Mouse (Mus musculus) embryonic facial prominence, embryonic 15.5 days (tissue): ENCODE data around the gene Taz. TPM values are rescaled to one million over a fixed set of nuclear protein-coding genes. Genes with fewer than 3 reads are reported as not detected.
A peak's percentile ranks its signal among the peaks of the same experiment; 100 is the strongest.

ENCODE experiments used
- ATAC-seq: fragments of 200-750 bp; cut with Nextera tagmentation; 2 replicates; pipeline ENCODE4 v1.8.0; 2017; ENCODE audit warnings: low read depth, moderate TSS enrichment; ENCODE audit not compliant: insufficient number of reproducible peaks, low FRiP score, low TSS enrichment
- H3K27ac ChIP-seq: fragments of 300-500 bp; sonication (generic); replicated peaks from 2 replicates; pipeline ENCODE4 v1.5.1; 2015; ENCODE audit warnings: mild to moderate bottlenecking, inconsistent platforms
- H3K27me3 ChIP-seq: fragments of 300-500 bp; sonication (generic); 2 replicates; pipeline ENCODE4 v1.6.1; 2015; ENCODE audit warnings: inconsistent platforms
- H3K36me3 ChIP-seq: fragments of 300-500 bp; sonication (generic); 2 replicates; pipeline ENCODE4 v1.6.1; 2015; ENCODE audit warnings: mild to moderate bottlenecking, inconsistent platforms
- H3K4me1 ChIP-seq: fragments of 300-500 bp; sonication (generic); 2 replicates; pipeline ENCODE4 v1.6.1; 2015; ENCODE audit warnings: inconsistent platforms
- H3K4me2 ChIP-seq: fragments of 300-500 bp; sonication (generic); replicated peaks from 2 replicates; pipeline ENCODE4 v1.6.1; 2015; ENCODE audit warnings: mild to moderate bottlenecking, inconsistent platforms
- H3K4me3 ChIP-seq: fragments of 300-500 bp; sonication (generic); replicated peaks from 2 replicates; pipeline ENCODE4 v1.5.1; 2015; ENCODE audit warnings: mild to moderate bottlenecking, inconsistent platforms
- H3K9ac ChIP-seq: fragments of 300-500 bp; sonication (generic); 2 replicates; pipeline ENCODE4 v1.6.1; 2015; ENCODE audit warnings: inconsistent platforms
- H3K9me3 ChIP-seq: fragments of 300-500 bp; sonication (generic); replicated peaks from 2 replicates; pipeline ENCODE4 v1.6.1; 2016; ENCODE audit warnings: inconsistent platforms
- WGBS: fragments of 180-500 bp; shearing (Covaris S2); methylation state at CpG from one replicate; pipeline ENCODE4 v1.1.7; 2015; 5-methylcytosine and 5-hydroxymethylcytosine counted together
- microRNA-seq: library from miRNA; unstranded; fragments of <30 nt; microRNA quantifications from one replicate; pipeline ENCODE4, GENCODE M21; 2016; ENCODE audit warnings: borderline number of aligned reads
- polyA plus RNA-seq: library from polyadenylated mRNA; unstranded; fragments of >200 nt; fragmentation: Nextera tagmentation; extraction: Ambion mirVana; gene quantifications from 2 replicates; pipeline ENCODE4 v1.2.1, GENCODE M21; 2015

Gene Taz
- polyA plus RNA-seq, 1 experiment from 2014 or later: 103 TPM

DNA sequence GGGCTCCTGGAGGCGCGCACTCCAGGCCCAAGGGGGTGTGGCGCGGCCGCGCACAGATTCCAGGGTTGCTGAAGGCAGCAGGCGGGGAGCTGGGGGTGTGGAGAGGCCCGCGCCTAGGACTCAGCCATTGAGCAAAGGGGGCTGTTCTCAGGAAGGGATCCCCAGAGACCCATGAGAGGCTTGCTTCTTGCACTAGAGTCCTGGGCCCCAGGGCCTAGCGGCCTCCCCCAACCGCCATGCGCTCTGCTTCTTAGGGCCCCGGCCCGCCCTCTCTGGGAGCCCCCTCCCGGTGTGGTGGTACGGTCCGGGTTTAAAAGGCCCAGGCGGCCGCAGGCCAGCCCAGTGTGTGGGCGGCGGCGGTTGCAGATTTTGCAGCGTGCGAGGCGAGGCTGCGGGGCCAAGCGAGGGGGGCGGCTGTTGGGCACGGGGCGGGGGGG lies 47.0 kb downstream of the Taz start, which contains the start of gene Plxna3:
Gene Plxna3 (plus strand): TSS at position 342 of the 437 bp plus-strand sequence.
- peak; percentile 93 for ATAC-seq
- Histone ChIP-seq H3K9ac (peak within 1 kb of the TSS; percentile 23; the same call in 1 of the 2 replicates), H3K9me3 (no peaks in the 10 kb centered on the region), H3K4me1 (peaks cover 14% of the 10 kb centered on the region; the same call in 1 of the 2 replicates), H3K4me2 (peak within 1 kb of the TSS; percentile 56), H3K27ac (peak within 1 kb of the TSS; percentile 82), H3K36me3 (no peaks in the 10 kb centered on the region), H3K27me3 (no peaks in the 10 kb centered on the region), H3K4me3 (peak within 1 kb of the TSS; percentile 50)
- 13% methylated on average over 20 of the region's 30 CpGs for WGBS

DNA sequence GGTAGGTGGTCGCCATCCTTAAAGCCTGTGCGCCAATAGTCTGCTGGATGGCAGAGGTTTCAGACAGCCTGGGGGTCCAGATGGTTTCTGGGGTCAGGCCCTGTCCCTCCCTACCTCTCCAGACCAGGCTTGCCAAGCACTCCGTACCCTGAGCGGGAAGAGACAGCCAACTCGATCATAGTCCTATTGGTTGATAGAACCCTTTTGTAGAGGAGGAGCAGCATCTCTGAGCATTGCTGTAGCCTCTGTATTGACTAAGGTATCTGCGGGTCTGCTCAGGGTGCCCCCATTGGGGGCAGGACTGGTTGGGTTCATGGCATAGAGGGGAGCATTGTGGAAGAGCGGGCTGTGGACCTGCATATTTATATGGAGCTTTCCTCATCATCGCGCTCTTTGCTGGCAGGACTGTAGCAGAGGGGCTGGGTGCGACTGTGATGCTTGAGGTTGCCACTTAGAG lies 47.5 kb downstream of the Taz start:
- Histone ChIP-seq H3K4me3 (peak overlapping the region; percentile 50), H3K27me3 (no peaks in the 10 kb centered on the region), H3K4me2 (peak overlapping the region; percentile 56), H3K9me3 (no peaks in the 10 kb centered on the region), H3K4me1 (peaks cover 14% of the 10 kb centered on the region; the same call in 1 of the 2 replicates), H3K27ac (peak overlapping the region; percentile 39), H3K9ac (peak overlapping the region; percentile 23; the same call in 1 of the 2 replicates), H3K36me3 (no peaks in the 10 kb centered on the region)
- WGBS: 24% methylated on average over 10 of the region's 10 CpGs
- no peak for ATAC-seq

DNA sequence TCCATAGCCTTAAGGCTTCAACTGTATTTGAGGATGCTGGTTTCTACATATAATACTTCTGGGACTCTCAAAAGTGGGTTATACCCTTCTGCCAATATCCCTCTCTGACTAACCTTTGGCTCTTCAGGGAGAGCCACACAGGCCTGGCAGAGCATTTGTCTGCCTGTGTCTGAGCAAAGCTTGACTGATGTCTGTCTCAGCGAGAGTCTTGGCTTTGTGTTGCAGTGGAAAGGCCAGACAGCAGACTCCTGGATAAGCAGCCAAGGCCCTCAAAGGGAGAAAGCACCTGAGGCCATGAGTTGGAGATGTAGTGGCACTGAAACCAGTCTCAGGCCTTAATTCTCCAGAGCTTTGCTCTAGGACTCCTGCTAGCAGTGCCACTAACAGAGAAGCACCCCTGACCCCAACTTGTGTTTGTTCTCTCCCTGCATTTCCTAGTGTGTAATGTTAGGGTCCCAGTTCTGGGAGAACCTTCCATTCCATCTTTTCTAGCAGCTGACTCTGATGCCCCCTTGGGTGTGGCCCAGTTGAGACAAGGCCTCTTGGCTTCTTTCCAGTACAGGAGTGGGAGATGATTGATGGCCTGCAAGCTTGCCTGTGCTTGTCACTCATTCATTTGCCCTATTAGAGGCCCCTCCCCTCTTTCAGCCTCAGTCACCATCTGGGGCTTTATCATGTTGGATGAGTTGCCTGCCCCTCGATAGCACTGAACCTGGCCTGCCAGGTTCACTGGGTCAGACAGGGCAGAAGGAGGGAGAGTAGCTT lies 48.6 kb downstream of the Taz start:
- Histone ChIP-seq H3K9me3 (no peaks in the 10 kb centered on the region), H3K4me2 (peak overlapping the region; percentile 56), H3K9ac (no peak overlapping the region), H3K27me3 (no peaks in the 10 kb centered on the region), H3K4me1 (peaks cover 14% of the 10 kb centered on the region; the same call in 1 of the 2 replicates), H3K36me3 (no peaks in the 10 kb centered on the region), H3K27ac (peak overlapping the region; percentile 48; the same call in 1 of the 2 replicates), H3K4me3 (peak overlapping the region; percentile 50)
- no peak for ATAC-seq
- 27% methylated on average over 2 of the region's 2 CpGs for WGBS

Small RNAs within 50 kb of the gene (microRNA-seq; reads per million reads assigned to microRNA genes)
- gene Mir7091 (not detected), gene Mir7092 (not detected)

Other genes starting within 250 kb of the Taz start
- not detected in 2 replicates for gene Opn1mw, start 154.4 kb upstream of the Taz start, polyA plus RNA-seq
- gene Mecp2, start 146.5 kb upstream of the Taz start, polyA plus RNA-seq: 11.9 and 12.1 TPM in 2 replicates
- not detected in 2 replicates for gene Tex28, start 114.1 kb upstream of the Taz start, polyA plus RNA-seq
- not detected in 2 replicates for gene Tktl1, start 104.7 kb upstream of the Taz start, polyA plus RNA-seq
- gene Flna, start 32.1 kb upstream of the Taz start, polyA plus RNA-seq: 226 and 234 TPM in 2 replicates
- 26.5 and 28.8 TPM in 2 replicates for gene Emd, start 27.2 kb upstream of the Taz start, polyA plus RNA-seq
- gene Rpl10, start 11.1 kb upstream of the Taz start, polyA plus RNA-seq: 678 and 798 TPM in 2 replicates
- 16.8 and 20.1 TPM in 2 replicates for gene Dnase1l1, start 425 bp downstream of the Taz start, polyA plus RNA-seq
- 158 and 160 TPM in 2 replicates for gene Atp6ap1, start 15.2 kb downstream of the Taz start, polyA plus RNA-seq
- gene Gdi1, start 23.1 kb downstream of the Taz start, polyA plus RNA-seq: 223 and 260 TPM in 2 replicates
- 66.6 and 68.3 TPM in 2 replicates for gene Fam50a, start 31.1 kb downstream of the Taz start, polyA plus RNA-seq
- 20.2 and 21.5 TPM in 2 replicates for gene Plxna3, start 47.2 kb downstream of the Taz start, polyA plus RNA-seq
- gene Lage3, start 71.7 kb downstream of the Taz start, polyA plus RNA-seq: 96.2 and 101 TPM in 2 replicates
- 76.4 and 78.5 TPM in 2 replicates for gene Ubl4a, start 91.3 kb downstream of the Taz start, polyA plus RNA-seq
- gene Slc10a3, start 91.4 kb downstream of the Taz start, polyA plus RNA-seq: 20.9 and 23.4 TPM in 2 replicates
- gene Fam3a, start 111.4 kb downstream of the Taz start, polyA plus RNA-seq: 47.4 and 48.2 TPM in 2 replicates
- gene Ikbkg, start 111.4 kb downstream of the Taz start, polyA plus RNA-seq: 20.3 and 21.4 TPM in 2 replicates
- 54.1 and 65.4 TPM in 2 replicates for gene G6pdx, start 147.3 kb downstream of the Taz start, polyA plus RNA-seq
- gene Gm6880, start 199.5 kb downstream of the Taz start, polyA plus RNA-seq: 0.84 TPM in 1 of 2 replicates, not detected in the other